ENCODE assay signal across 11 mouse cellular contexts in the genomic region with DNA sequence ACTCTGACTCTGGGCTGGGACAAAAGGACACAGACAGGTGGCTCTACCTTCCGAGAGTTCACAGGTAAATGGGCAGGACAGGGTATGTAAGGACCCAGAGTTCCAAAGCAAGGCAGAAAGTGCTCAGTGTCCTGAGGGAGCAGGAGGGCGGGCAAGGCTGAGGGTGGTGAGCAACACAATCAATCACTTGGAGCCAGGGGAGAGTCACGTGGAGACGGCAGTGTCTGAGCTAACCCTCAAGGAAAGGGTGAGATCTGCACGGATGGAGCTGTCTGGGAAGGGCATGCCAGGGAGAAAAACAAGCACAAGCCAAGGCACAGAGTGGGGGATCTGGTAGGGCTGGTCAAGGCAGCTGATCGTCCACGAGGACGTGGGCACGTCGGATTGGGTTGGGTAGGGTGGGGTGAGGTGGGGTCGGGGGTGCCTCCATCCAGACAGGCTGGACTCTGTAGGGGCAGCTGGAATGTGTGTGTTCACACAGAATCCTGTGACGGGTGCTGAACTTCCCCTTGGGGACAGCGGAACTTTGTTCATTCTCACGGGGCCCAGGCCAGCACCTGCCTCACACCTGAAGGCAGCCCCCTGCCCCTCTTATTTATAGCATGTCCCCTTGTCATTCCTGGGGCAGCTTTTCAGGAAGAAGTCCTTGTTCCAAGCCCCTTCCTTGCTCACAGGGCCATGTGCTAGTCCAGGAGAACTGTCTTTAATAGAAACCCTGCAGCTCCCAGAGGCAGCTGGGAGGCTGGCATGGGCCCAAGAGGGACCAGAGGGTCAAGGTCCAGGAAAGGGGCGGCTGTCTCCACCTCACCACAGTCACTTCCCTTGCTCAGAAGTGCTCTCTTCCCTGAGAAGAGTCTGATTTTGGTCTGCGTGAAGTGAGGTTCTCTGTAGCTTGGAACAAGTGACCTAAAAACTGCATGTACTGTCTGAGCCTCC. TPM values are rescaled to one million over a fixed set of nuclear protein-coding genes. Genes with fewer than 3 reads are reported as not detected.
DNase-seq lines count a peak whose midpoint lies in the region; ATAC-seq and TF ChIP-seq lines count a peak whose summit lies in the region.
"Had no signal": no experiment of that assay in that cellular context is flagged by ENCODE, and none has a peak within 500 bp of the region (broad histone marks: within the 10 kb centered on the region; RNA-seq: fewer than 3 reads in every experiment).

No protein-coding gene starts in this region.

- WGBS in hindbrain, embryonic 13.5 days = 75% methylated on average over 16 of the region's 16 CpGs
- 78% methylated on average over 16 of the region's 16 CpGs for WGBS in hindbrain, postnatal 0 days

- ATAC-seq in hindbrain, embryonic 13.5 days (ENCODE audit: low FRiP score) = no peak
- no peak for ATAC-seq in hindbrain, postnatal 0 days

- 0 out of 2 replicates have a peak overlapping the region, but pooled peaks have one; percentile 24 for H3K9ac ChIP-seq in hindbrain, embryonic 13.5 days
- H3K9ac ChIP-seq in hindbrain, postnatal 0 days (replicated peaks; ENCODE audit: low read length) = no peak overlapping the region
- H3K9ac ChIP-seq: limb, embryonic 15.5 days had no signal

- H3K9me3 ChIP-seq in hindbrain, embryonic 13.5 days = no peaks in the 10 kb centered on the region
- no peaks in the 10 kb centered on the region for H3K9me3 ChIP-seq in hindbrain, postnatal 0 days (ENCODE audit: low read length)
- H3K9me3 ChIP-seq: limb, embryonic 15.5 days had no signal

- no peaks in the 10 kb centered on the region for H3K4me1 ChIP-seq in hindbrain, embryonic 13.5 days (replicated peaks)
- no peaks in the 10 kb centered on the region for H3K4me1 ChIP-seq in hindbrain, postnatal 0 days (ENCODE audit: insufficient read depth, low read length)
- H3K4me1 ChIP-seq: limb, embryonic 15.5 days had no signal

- H3K36me3 ChIP-seq in hindbrain, embryonic 13.5 days = peaks cover 82% of the 10 kb centered on the region
- H3K36me3 ChIP-seq in hindbrain, postnatal 0 days (ENCODE audit: insufficient read depth, low read length) = peaks cover 68% of the 10 kb centered on the region

- H3K27me3 ChIP-seq in hindbrain, embryonic 13.5 days = no peaks in the 10 kb centered on the region
- no peaks in the 10 kb centered on the region for H3K27me3 ChIP-seq in hindbrain, postnatal 0 days (ENCODE audit: insufficient read depth, low read length)
- H3K27me3 ChIP-seq: limb, embryonic 15.5 days had no signal

- no peak overlapping the region for H3K4me3 ChIP-seq in hindbrain, embryonic 13.5 days
- H3K4me3 ChIP-seq in hindbrain, postnatal 0 days (ENCODE audit: low read length) = no peak overlapping the region
- H3K4me3 ChIP-seq: gastrocnemius, adult 2 months; limb, embryonic 15.5 days had no signal

- TF ChIP-seq CTCF in hindbrain, postnatal 0 days (IDR thresholded peaks at IDR 0.05; ENCODE audit: low read depth) = no peak

- H3K4me2 ChIP-seq in hindbrain, embryonic 13.5 days = no peak overlapping the region
- H3K4me2 ChIP-seq in hindbrain, postnatal 0 days (ENCODE audit: low read depth, low read length) = no peak overlapping the region
- H3K4me2 ChIP-seq: limb, embryonic 15.5 days had no signal

- DNase-seq in hindbrain, postnatal 0 days (ENCODE audit: low spot score) = no peak
- DNase-seq in adrenal gland, adult 2 months = peak; percentile 75
- DNase-seq in heart, postnatal 4 days = peak; percentile 60
- DNase-seq in kidney, postnatal 36 days = peak; percentile 83 to 91
- no peak for DNase-seq in frontal cortex, postnatal 14 days (ENCODE audit: low spot score in 2 of 2)
- DNase-seq in thymus, postnatal 10 days (ENCODE audit: low spot score in 2 of 2) = no peak
- DNase-seq: cerebellum, adult 9-10 months; gastrocnemius, adult 2 months; midbrain, embryonic 14.5 days had no signal

- no peak overlapping the region for H3K27ac ChIP-seq in hindbrain, embryonic 13.5 days
- no peak overlapping the region for H3K27ac ChIP-seq in hindbrain, postnatal 0 days
- H3K27ac ChIP-seq: gastrocnemius, adult 2 months; limb, embryonic 15.5 days had no signal

RNA-seq across cellular contexts. Expression of gene Polr1e, which starts 16.6 kb away (rescaled TPM):
- polyA plus RNA-seq in hindbrain, embryonic 13.5 days (2015; fragmentation: Nextera tagmentation; extraction: Ambion mirVana) = 37.9 and 38.5 TPM in 2 replicates
- 3.4 and 8.2 TPM in 2 replicates for total RNA-seq in hindbrain, postnatal 0 days (2014; rRNA removed)
- polyA plus RNA-seq in hindbrain, postnatal 0 days (2015; fragmentation: Nextera tagmentation; extraction: Ambion mirVana) = 25.7 and 27.2 TPM in 2 replicates
- total RNA-seq in adrenal gland, adult 2 months (2021) = 10 to 100 TPM; 13.0 to 16.3 TPM
- 2.9 and 3.1 TPM in 2 replicates for polyA plus RNA-seq in adrenal gland, adult 2 months (2012; rRNA removed)
- 10 to 100 TPM; 41.6 to 45.0 TPM for total RNA-seq in heart, postnatal 4 days (2021)

RNA-seq across cellular contexts. Expression of gene Zbtb5, which starts 22.7 kb away (rescaled TPM):
- 45.6 and 48.4 TPM in 2 replicates for polyA plus RNA-seq in hindbrain, embryonic 13.5 days (2015; fragmentation: Nextera tagmentation; extraction: Ambion mirVana)
- 42.1 and 50.0 TPM in 2 replicates for total RNA-seq in hindbrain, postnatal 0 days (2014; rRNA removed)
- 27.6 and 29.5 TPM in 2 replicates for polyA plus RNA-seq in hindbrain, postnatal 0 days (2015; fragmentation: Nextera tagmentation; extraction: Ambion mirVana)
- total RNA-seq in adrenal gland, adult 2 months (2021) = 10 to 100 TPM in 1 of 2 experiments, 1 to 10 TPM in 1; 8.9 to 12.0 TPM
- 13.1 and 21.3 TPM in 2 replicates for polyA plus RNA-seq in adrenal gland, adult 2 months (2012; rRNA removed)
- total RNA-seq in heart, postnatal 4 days (2021) = 10 to 100 TPM; 10.5 to 11.9 TPM

RNA-seq across cellular contexts. Expression of gene Fbxo10, which starts 49.4 kb away (rescaled TPM):
- 13.6 and 15.9 TPM in 2 replicates for polyA plus RNA-seq in hindbrain, embryonic 13.5 days (2015; fragmentation: Nextera tagmentation; extraction: Ambion mirVana)
- total RNA-seq in hindbrain, postnatal 0 days (2014; rRNA removed) = 25.7 and 28.6 TPM in 2 replicates
- 11.4 and 12.5 TPM in 2 replicates for polyA plus RNA-seq in hindbrain, postnatal 0 days (2015; fragmentation: Nextera tagmentation; extraction: Ambion mirVana)
- 10 to 100 TPM in 1 of 2 experiments, 1 to 10 TPM in 1; 6.7 to 12.0 TPM for total RNA-seq in adrenal gland, adult 2 months (2021)
- polyA plus RNA-seq in adrenal gland, adult 2 months (2012; rRNA removed) = 15.0 and 16.0 TPM in 2 replicates
- 10 to 100 TPM; 21.3 to 23.1 TPM for total RNA-seq in heart, postnatal 4 days (2021)

RNA-seq across cellular contexts. Expression of gene Grhpr, which starts 53.8 kb away (rescaled TPM):
- 26.0 and 28.2 TPM in 2 replicates for polyA plus RNA-seq in hindbrain, embryonic 13.5 days (2015; fragmentation: Nextera tagmentation; extraction: Ambion mirVana)
- 17.7 and 31.5 TPM in 2 replicates for total RNA-seq in hindbrain, postnatal 0 days (2014; rRNA removed)
- polyA plus RNA-seq in hindbrain, postnatal 0 days (2015; fragmentation: Nextera tagmentation; extraction: Ambion mirVana) = 36.7 and 39.8 TPM in 2 replicates
- 100 to 1,000 TPM; 139 to 220 TPM for total RNA-seq in adrenal gland, adult 2 months (2021)
- 280 and 300 TPM in 2 replicates for polyA plus RNA-seq in adrenal gland, adult 2 months (2012; rRNA removed)
- 10 to 100 TPM; 46.6 to 47.0 TPM for total RNA-seq in heart, postnatal 4 days (2021)

Comparison
In these comparisons a context has a peak if more than half of its experiments do, and no peak if none do; other contexts are left out.
1. DNase-seq: peak in adrenal gland, adult 2 months (single experiment), heart, postnatal 4 days (single experiment) and kidney, postnatal 36 days (2 of 2); none in hindbrain, postnatal 0 days (single experiment), frontal cortex, postnatal 14 days (0 of 2) and thymus, postnatal 10 days (0 of 2).